Mouse (Mus musculus) G1E (cell line): ENCODE measurements at regions not wholly inside any gene's neighbourhood (a gene's known extent, or its start where the extent isn't known, plus 50 kb on each side); places are given as distances from the start of the nearest gene placed in this dataset.

Experiments used
- CTCF ChIP-seq: IDR thresholded peaks from 2 replicates; pipeline ENCODE4 v1.5.1; 2012; ENCODE audit warnings: low read depth, low read length, inconsistent platforms, mixed read lengths
- GATA1 ChIP-seq: IDR thresholded peaks from 2 replicates; pipeline ENCODE4 v1.6.1; 2012; ENCODE audit warnings: borderline replicate concordance, low read length, inconsistent platforms, mixed read lengths
- GATA2 ChIP-seq: IDR thresholded peaks from 2 replicates; pipeline ENCODE4 v1.6.1; 2012; ENCODE audit warnings: low read depth, low read length, inconsistent platforms, borderline replicate concordance
- POLR2AphosphoS5 ChIP-seq: IDR thresholded peaks from 2 replicates; pipeline ENCODE4 v1.6.1; 2012; ENCODE audit warnings: low read depth, low read length, inconsistent platforms; ENCODE audit not compliant: insufficient replicate concordance

DNA sequence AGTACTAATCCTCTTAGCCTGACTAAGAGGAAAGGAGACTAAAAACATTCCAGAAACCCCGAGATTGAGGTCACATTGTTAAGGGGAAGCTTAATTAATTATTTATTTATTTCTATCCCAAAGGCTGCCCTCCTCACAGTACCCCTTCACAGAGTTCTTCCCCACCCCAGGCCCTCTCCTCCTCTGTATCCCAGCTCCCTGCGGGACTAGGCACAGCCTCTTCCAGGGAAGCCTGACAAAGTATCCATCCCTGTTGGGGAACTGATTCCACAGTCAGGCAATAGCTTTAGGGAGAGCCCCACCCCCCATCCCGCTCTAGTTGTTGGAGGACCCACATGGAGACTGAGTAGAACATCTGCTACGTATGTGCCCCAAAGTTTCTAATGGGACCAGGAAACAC is 254.6 kb downstream of the Atp23 start:
- TF ChIP-seq CTCF: no peak
- no peak for TF ChIP-seq POLR2AphosphoS5
- no peak for TF ChIP-seq GATA1
- TF ChIP-seq GATA2: no peak
